ENCODE assay signal across 1 mouse cellular context in the genomic region with DNA sequence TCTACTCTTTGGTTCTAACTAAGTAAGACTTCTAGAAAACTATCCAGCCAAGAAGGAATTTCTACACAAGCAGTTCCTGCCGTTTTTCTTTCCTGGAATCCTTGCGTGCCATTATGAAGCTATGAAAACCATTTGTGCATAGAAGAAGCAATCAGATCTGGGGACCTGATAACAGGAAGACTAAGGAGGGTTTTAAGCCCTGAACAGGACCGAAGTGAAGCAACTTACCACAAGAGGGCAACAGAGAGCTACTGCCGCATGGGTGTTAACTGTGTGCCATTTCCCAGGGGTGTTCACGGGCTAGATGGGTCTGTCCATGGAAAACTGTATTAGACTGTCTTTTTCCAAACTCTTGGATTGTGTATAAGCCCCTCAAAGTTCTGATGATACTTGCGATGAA.
TF ChIP-seq lines count a peak whose summit lies in the region.

No protein-coding gene starts in this region.

TF ChIP-seq in CH12.LX, 34 proteins besides CTCF, POLR2A, EP300 and RAD21 (continued from another document):
- TF ChIP-seq CHD2 (IDR thresholded peaks at IDR 0.05; ENCODE audit: low read length) (no peak), BHLHE40 (IDR thresholded peaks at IDR 0.05; ENCODE audit: low read depth, low read length) (no peak)
TF ChIP-seq in CH12.LX: peak in this region for 1.
